Mouse (Mus musculus): ENCODE measurements around the gene 1700016H13Rik. TPM values are rescaled to one million over a fixed set of nuclear protein-coding genes. Genes with fewer than 3 reads are reported as not detected.

Gene 1700016H13Rik
- polyA plus RNA-seq, 1 experiment from 2014 or later: 0.17 TPM

- H3K4me2 ChIP-seq: peak within 1 kb of the TSS; percentile 92
- H3K27me3 ChIP-seq (replicated peaks): peaks cover 25% of the 10 kb centered on the region
- H3K9me3 ChIP-seq: no peaks in the 10 kb centered on the region
- peak within 1 kb of the TSS; percentile 46 for H3K4me3 ChIP-seq
- peaks cover 23% of the 10 kb centered on the region for H3K4me1 ChIP-seq
- H3K9ac ChIP-seq: peak within 1 kb of the TSS; percentile 32
- no peaks in the 10 kb centered on the region for H3K36me3 ChIP-seq (replicated peaks)
- H3K27ac ChIP-seq: no peak within 1 kb of the TSS
- ATAC-seq (replicated peaks): peak; percentile 86
- 6% methylated on average over 50 of the region's 50 CpGs for WGBS
Observed at GRCm38 (mm10) chr5:103691624-103692530, 36.1 kb upstream of the 1700016H13Rik start, which contains the start of gene Aff1. Aff1 (plus strand) TSS chr5:103692374.

DNA sequence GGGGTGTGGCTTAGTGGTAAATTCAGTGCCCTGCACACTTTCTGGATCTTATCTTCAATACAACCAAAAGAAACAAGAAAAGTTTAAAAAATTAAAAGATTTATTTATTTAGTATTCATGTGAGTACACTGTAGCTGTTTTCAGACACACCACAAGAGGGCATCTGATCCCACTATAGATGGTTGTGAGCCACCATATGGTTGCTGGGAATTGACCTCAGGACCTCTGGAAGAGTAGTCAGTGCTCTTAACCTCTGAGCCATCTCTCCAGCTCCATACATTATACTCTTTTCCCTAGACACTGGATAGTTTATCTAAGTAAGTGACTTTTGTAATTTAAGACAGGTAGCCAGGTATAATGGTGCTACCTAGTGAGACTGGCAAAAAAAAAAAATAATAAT lies 35.4 kb upstream of the 1700016H13Rik start:
- H3K4me2 ChIP-seq: 0 out of 2 replicates have a peak overlapping the region, but pooled peaks have one; percentile 92
- no peak overlapping the region for H3K4me3 ChIP-seq
- no peaks in the 10 kb centered on the region for H3K36me3 ChIP-seq (replicated peaks)
- no peak for ATAC-seq (replicated peaks)
- no peak overlapping the region for H3K27ac ChIP-seq
- no peaks in the 10 kb centered on the region for H3K9me3 ChIP-seq
- H3K4me1 ChIP-seq: peaks cover 23% of the 10 kb centered on the region
- H3K9ac ChIP-seq: no peak overlapping the region
- H3K27me3 ChIP-seq (replicated peaks): peaks cover 25% of the 10 kb centered on the region

- H3K4me3 ChIP-seq: no peak overlapping the region
- 85% methylated on average over 8 of the region's 8 CpGs for WGBS
- no peak overlapping the region for H3K27ac ChIP-seq
- no peak for ATAC-seq (replicated peaks)
- H3K4me1 ChIP-seq: peaks cover 23% of the 10 kb centered on the region
- no peak overlapping the region for H3K4me2 ChIP-seq
- no peaks in the 10 kb centered on the region for H3K9me3 ChIP-seq
- H3K36me3 ChIP-seq (replicated peaks): no peaks in the 10 kb centered on the region
- H3K9ac ChIP-seq: no peak overlapping the region
- peaks cover 25% of the 10 kb centered on the region for H3K27me3 ChIP-seq (replicated peaks)
Observed at GRCm38 (mm10) chr5:103690190-103690589, 34.4 kb upstream of the 1700016H13Rik start.

GRCm38 (mm10) chr5:103689645-103690044 lies 33.8 kb upstream of the 1700016H13Rik start:
- Histone ChIP-seq H3K9ac (no peak overlapping the region), H3K4me2 (no peak overlapping the region), H3K36me3 (replicated peaks) (no peaks in the 10 kb centered on the region), H3K4me1 (peaks cover 23% of the 10 kb centered on the region), H3K27me3 (replicated peaks) (peaks cover 25% of the 10 kb centered on the region), H3K9me3 (no peaks in the 10 kb centered on the region), H3K4me3 (no peak overlapping the region), H3K27ac (no peak overlapping the region)
- no peak for ATAC-seq (replicated peaks)
- WGBS: 76% methylated on average over 5 of the region's 5 CpGs

- H3K4me1 ChIP-seq: no peaks in the 10 kb centered on the region
- no peak for ATAC-seq (replicated peaks)
- H3K4me2 ChIP-seq: no peak overlapping the region
- 64% methylated on average over 3 of the region's 3 CpGs for WGBS
- no peaks in the 10 kb centered on the region for H3K36me3 ChIP-seq (replicated peaks)
- no peaks in the 10 kb centered on the region for H3K27me3 ChIP-seq (replicated peaks)
- no peak overlapping the region for H3K27ac ChIP-seq
- no peak overlapping the region for H3K4me3 ChIP-seq
- no peak overlapping the region for H3K9ac ChIP-seq
- no peaks in the 10 kb centered on the region for H3K9me3 ChIP-seq
Observed at GRCm38 (mm10) chr5:103681824-103682223, 26.0 kb upstream of the 1700016H13Rik start.

- 37% methylated on average over 4 of the region's 4 CpGs for WGBS
- no peaks in the 10 kb centered on the region for H3K36me3 ChIP-seq (replicated peaks)
- H3K27ac ChIP-seq: no peak overlapping the region
- no peaks in the 10 kb centered on the region for H3K4me1 ChIP-seq
- no peak overlapping the region for H3K4me2 ChIP-seq
- no peaks in the 10 kb centered on the region for H3K27me3 ChIP-seq (replicated peaks)
- H3K9ac ChIP-seq: no peak overlapping the region
- H3K4me3 ChIP-seq: no peak overlapping the region
- no peak for ATAC-seq (replicated peaks)
- H3K9me3 ChIP-seq: no peaks in the 10 kb centered on the region
Observed at GRCm38 (mm10) chr5:103680381-103680780, 24.6 kb upstream of the 1700016H13Rik start.

- H3K4me1 ChIP-seq: no peaks in the 10 kb centered on the region
- WGBS: 93% methylated on average over 5 of the region's 5 CpGs
Observed at GRCm38 (mm10) chr5:103678974-103679373, 23.2 kb upstream of the 1700016H13Rik start.

DNA sequence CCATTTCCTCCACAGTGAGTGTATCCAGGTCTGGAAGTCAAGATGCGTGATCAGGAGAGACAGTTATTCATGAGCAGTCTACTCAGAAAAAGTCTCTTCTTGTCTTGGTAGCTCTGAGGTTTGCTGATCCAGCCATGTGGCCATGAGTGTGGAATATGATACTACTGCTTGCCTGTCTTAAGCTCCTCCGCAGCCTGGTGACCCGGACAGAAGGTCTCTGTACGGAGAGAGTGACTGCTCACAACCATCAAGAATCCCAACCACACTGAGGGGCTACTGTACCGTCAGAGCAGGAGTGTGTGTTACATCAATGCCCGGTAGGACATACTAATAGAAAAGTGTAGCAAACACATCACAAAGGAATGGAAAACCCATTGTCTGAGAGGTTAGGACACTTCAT lies 22.1 kb upstream of the 1700016H13Rik start:
- H3K9ac ChIP-seq: no peak overlapping the region
- no peak overlapping the region for H3K4me3 ChIP-seq
- H3K36me3 ChIP-seq (replicated peaks): no peaks in the 10 kb centered on the region
- no peaks in the 10 kb centered on the region for H3K4me1 ChIP-seq
- 84% methylated on average over 6 of the region's 6 CpGs for WGBS
- no peaks in the 10 kb centered on the region for H3K9me3 ChIP-seq
- no peak overlapping the region for H3K27ac ChIP-seq
- no peak for ATAC-seq (replicated peaks)
- no peak overlapping the region for H3K4me2 ChIP-seq
- H3K27me3 ChIP-seq (replicated peaks): no peaks in the 10 kb centered on the region

More at GRCm38 (mm10) chr5:103678974-103679373, 23.2 kb upstream of the 1700016H13Rik start:
- no peaks in the 10 kb centered on the region for H3K27me3 ChIP-seq (replicated peaks)
- H3K27ac ChIP-seq: no peak overlapping the region
- no peaks in the 10 kb centered on the region for H3K36me3 ChIP-seq (replicated peaks)
- H3K4me2 ChIP-seq: no peak overlapping the region
- ATAC-seq (replicated peaks): no peak
- no peak overlapping the region for H3K9ac ChIP-seq
- no peaks in the 10 kb centered on the region for H3K9me3 ChIP-seq
- H3K4me3 ChIP-seq: no peak overlapping the region

DNA sequence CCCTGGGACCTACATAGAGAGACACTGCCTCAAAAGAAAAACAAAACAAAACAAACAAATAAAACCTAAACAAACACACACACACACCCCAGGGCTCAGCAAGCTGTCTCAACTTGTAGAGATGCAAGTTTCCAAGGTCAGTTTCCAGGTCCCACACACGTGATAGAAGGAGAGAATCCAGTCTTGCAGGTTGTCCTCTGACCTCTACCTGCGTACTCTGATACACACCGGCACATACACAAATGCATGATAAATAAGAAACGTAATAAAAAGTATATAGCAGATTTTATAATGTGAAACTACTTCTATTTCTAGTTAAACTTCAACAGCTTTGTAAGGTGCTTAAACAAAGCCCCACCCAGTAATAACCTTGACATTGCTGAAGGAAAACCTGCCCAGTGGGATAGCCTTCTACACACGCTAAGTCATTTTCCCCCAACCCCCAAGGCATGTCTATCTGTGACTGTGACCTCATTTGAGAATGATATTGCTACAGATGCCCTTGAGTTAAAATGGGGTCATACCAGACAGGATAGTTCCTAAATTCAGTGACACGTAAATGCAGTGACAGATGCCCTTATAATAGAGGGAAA lies 20.6 kb upstream of the 1700016H13Rik start:
- Histone ChIP-seq H3K27ac (no peak overlapping the region), H3K9me3 (no peaks in the 10 kb centered on the region), H3K27me3 (replicated peaks) (0 out of 2 replicates have a peak, but pooled peaks cover 2% of the 10 kb centered on the region), H3K9ac (no peak overlapping the region), H3K4me3 (no peak overlapping the region), H3K4me1 (no peaks in the 10 kb centered on the region), H3K36me3 (replicated peaks) (no peaks in the 10 kb centered on the region), H3K4me2 (no peak overlapping the region)
- WGBS: 84% methylated on average over 6 of the region's 6 CpGs
- no peak for ATAC-seq (replicated peaks)

DNA sequence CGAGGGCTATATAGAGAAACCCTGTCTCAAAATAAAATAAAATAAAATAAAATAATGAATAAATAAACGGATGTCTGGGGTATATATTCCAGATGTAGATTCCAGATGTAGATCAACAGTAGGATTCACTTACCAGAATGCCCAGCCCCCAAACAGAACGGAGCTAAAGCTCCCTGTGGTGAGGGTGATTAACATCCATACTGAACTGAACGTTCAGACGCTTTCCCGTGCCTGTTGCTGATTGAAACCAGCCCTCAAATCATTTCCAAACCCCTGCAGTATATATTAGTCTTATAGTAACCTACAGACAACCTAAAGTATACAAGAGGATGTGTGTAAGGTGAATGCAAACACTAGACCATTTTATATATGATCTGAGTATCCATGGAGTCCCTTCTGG lies 18.7 kb upstream of the 1700016H13Rik start:
- H3K4me2 ChIP-seq: no peak overlapping the region
- no peak overlapping the region for H3K9ac ChIP-seq
- no peaks in the 10 kb centered on the region for H3K36me3 ChIP-seq (replicated peaks)
- H3K4me3 ChIP-seq: no peak overlapping the region
- H3K27me3 ChIP-seq (replicated peaks): 0 out of 2 replicates have a peak, but pooled peaks cover 2% of the 10 kb centered on the region
- H3K9me3 ChIP-seq: no peaks in the 10 kb centered on the region
- H3K27ac ChIP-seq: no peak overlapping the region
- no peaks in the 10 kb centered on the region for H3K4me1 ChIP-seq
- 54% methylated on average over 6 of the region's 6 CpGs for WGBS
- ATAC-seq (replicated peaks): no peak

- Histone ChIP-seq H3K9ac (no peak overlapping the region), H3K4me3 (no peak overlapping the region), H3K9me3 (no peaks in the 10 kb centered on the region), H3K4me1 (no peaks in the 10 kb centered on the region), H3K4me2 (no peak overlapping the region), H3K27ac (no peak overlapping the region), H3K36me3 (replicated peaks) (no peaks in the 10 kb centered on the region), H3K27me3 (replicated peaks) (0 out of 2 replicates have a peak, but pooled peaks cover 2% of the 10 kb centered on the region)
- ATAC-seq (replicated peaks): no peak
- 81% methylated on average over 4 of the region's 4 CpGs for WGBS
Observed at GRCm38 (mm10) chr5:103673611-103674010, 17.8 kb upstream of the 1700016H13Rik start.

- no peak overlapping the region for H3K4me3 ChIP-seq
- no peaks in the 10 kb centered on the region for H3K4me1 ChIP-seq
- no peak overlapping the region for H3K27ac ChIP-seq
- WGBS: 67% methylated on average over 3 of the region's 3 CpGs
- no peak overlapping the region for H3K9ac ChIP-seq
- no peak for ATAC-seq (replicated peaks)
- H3K4me2 ChIP-seq: no peak overlapping the region
- H3K36me3 ChIP-seq (replicated peaks): no peaks in the 10 kb centered on the region
- 0 out of 2 replicates have a peak, but pooled peaks cover 2% of the 10 kb centered on the region for H3K27me3 ChIP-seq (replicated peaks)
- H3K9me3 ChIP-seq: no peaks in the 10 kb centered on the region
Observed at GRCm38 (mm10) chr5:103671858-103672257, 16.0 kb upstream of the 1700016H13Rik start.

Data from midbrain, embryonic 15.5 days (tissue).